Mouse (Mus musculus) adrenal gland, adult 8-10 months (tissue): ENCODE results near the gene Gm17720. TPM values are rescaled to one million over a fixed set of nuclear protein-coding genes. Genes with fewer than 3 reads are reported as not detected.
A peak's percentile ranks its signal among the peaks of the same experiment; 100 is the strongest.

Source experiments
- DNase-seq: peaks from one replicate; pipeline ENCODE4 v3.0.0; 2022
- total RNA-seq, 4 experiments: library from RNA; stranded (reverse); gene quantifications; 2 replicates each; pipeline ENCODE4 v1.2.4; 2022

Gene Gm17720
- total RNA-seq = not detected

GRCm38 (mm10) chr8:110102653-110103052, at the start of gene Gm17720:
Gene Gm17720, minus strand, starts transcription at chr8:110102753.
- DNase-seq = no peak

- DNase-seq = peak; percentile 5
These were observed 43.0 kb upstream of the Gm17720 start for GRCm38 (mm10) chr8:110145538-110145937.

- no peak for DNase-seq
These were observed 38.2 kb upstream of the Gm17720 start for GRCm38 (mm10) chr8:110140770-110141169.

- no peak for DNase-seq
These were observed 37.6 kb upstream of the Gm17720 start for GRCm38 (mm10) chr8:110140156-110140555.

- DNase-seq = no peak
These were observed 33.0 kb upstream of the Gm17720 start for GRCm38 (mm10) chr8:110135515-110135914.

GRCm38 (mm10) chr8:110134236-110134635, 31.7 kb upstream of the Gm17720 start:
- DNase-seq = no peak

- DNase-seq = peak; percentile 23
These were observed 28.0 kb upstream of the Gm17720 start for GRCm38 (mm10) chr8:110130537-110130936.

GRCm38 (mm10) chr8:110119715-110120114, 17.2 kb upstream of the Gm17720 start:
- DNase-seq = no peak

- DNase-seq = no peak
These were observed 877 bp downstream of the Gm17720 start for GRCm38 (mm10) chr8:110101676-110102075.

GRCm38 (mm10) chr8:110100907-110101306, 1.6 kb downstream of the Gm17720 start, which contains the start of gene Gm21964:
Gene Gm21964, plus strand, starts transcription at chr8:110101207.
- no peak for DNase-seq

GRCm38 (mm10) chr8:110091869-110092268, 10.7 kb downstream of the Gm17720 start:
- DNase-seq = no peak

- DNase-seq = no peak
These were observed 20.0 kb downstream of the Gm17720 start for GRCm38 (mm10) chr8:110082416-110083105.

GRCm38 (mm10) chr8:110079282-110080221, 23.0 kb downstream of the Gm17720 start, which contains the start of gene Zfp612:
Gene Zfp612, plus strand, starts transcription at chr8:110079746.
- DNase-seq = peak; percentile 56

GRCm38 (mm10) chr8:110074496-110074895, 28.1 kb downstream of the Gm17720 start:
- DNase-seq = no peak

- peak; percentile 21 for DNase-seq
These were observed 31.0 kb downstream of the Gm17720 start for GRCm38 (mm10) chr8:110071600-110071999.

GRCm38 (mm10) chr8:110069706-110070105, 32.8 kb downstream of the Gm17720 start:
- no peak for DNase-seq

- DNase-seq = no peak
These were observed 36.9 kb downstream of the Gm17720 start for GRCm38 (mm10) chr8:110065676-110066075.

- DNase-seq = no peak
These were observed 37.8 kb downstream of the Gm17720 start for GRCm38 (mm10) chr8:110064606-110065365.

GRCm38 (mm10) chr8:110064161-110064560, 38.4 kb downstream of the Gm17720 start:
- no peak for DNase-seq

- no peak for DNase-seq
These were observed 44.3 kb downstream of the Gm17720 start for GRCm38 (mm10) chr8:110058207-110058606.

- DNase-seq = no peak
These were observed 51.3 kb downstream of the Gm17720 start for GRCm38 (mm10) chr8:110051208-110051607.

GRCm38 (mm10) chr8:110040509-110040908, 62.0 kb downstream of the Gm17720 start:
- no peak for DNase-seq

- no peak for DNase-seq
These were observed 62.9 kb downstream of the Gm17720 start, which contains the start of gene Chst4 for GRCm38 (mm10) chr8:110039659-110040058. Gene Chst4, minus strand, starts transcription at chr8:110039740.
